Mouse (Mus musculus) stomach, postnatal 0 days (tissue): Measurements from ENCODE around the gene Socs5.

Experiments used
- CTCF ChIP-seq: IDR thresholded peaks from 2 replicates; pipeline ENCODE4 v1.5.1; 2016; ENCODE audit warnings: antibody characterized with exemption, low read depth, mild to moderate bottlenecking, moderate library complexity
- EP300 ChIP-seq: optimal IDR thresholded peaks from 2 replicates; pipeline ENCODE3; 2016; ENCODE audit warnings: antibody characterized with exemption

- TF ChIP-seq CTCF, result peak; percentile 30
- TF ChIP-seq EP300, result no peak
Measured at GRCm38 (mm10) chr17:87178596-87179590, 71.4 kb downstream of the Socs5 start.
